Mouse (Mus musculus) urinary bladder, adult 18-20 months (tissue): Measurements from ENCODE around the gene Kcnh6.
"Not testable (repeated sequence)": the region's sequence is repeated elsewhere in the genome, so short reads cannot be mapped to it uniquely, and the experiment has no call there.

Experiments
- DNase-seq, 2 experiments: peaks; one replicate each; pipeline ENCODE4 v3.0.0; 2022; ENCODE audit warnings: low spot score in 2 of 2, mixed read lengths in 2 of 2

The Kcnh6 gene

DNA sequence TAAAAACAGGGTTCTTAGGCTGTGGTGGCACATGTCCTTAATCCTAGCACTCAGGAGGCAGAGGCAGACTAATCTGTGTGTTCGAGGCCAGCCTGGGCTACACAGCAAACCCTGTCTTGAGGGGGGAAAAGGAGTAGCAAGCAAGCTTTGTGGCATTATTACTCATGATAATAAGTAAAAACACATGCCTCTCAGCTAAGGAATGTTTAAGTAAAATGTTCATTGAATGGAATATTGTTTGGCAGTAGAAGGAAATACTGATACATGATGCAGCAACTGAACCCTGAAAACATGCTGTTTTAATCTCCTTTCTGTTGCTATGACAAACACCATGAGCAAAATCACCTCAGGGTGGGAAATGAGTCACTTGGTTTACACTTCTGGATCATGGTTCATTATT lies 53.4 kb downstream of the Kcnh6 start:
- DNase-seq: no peak

DNA sequence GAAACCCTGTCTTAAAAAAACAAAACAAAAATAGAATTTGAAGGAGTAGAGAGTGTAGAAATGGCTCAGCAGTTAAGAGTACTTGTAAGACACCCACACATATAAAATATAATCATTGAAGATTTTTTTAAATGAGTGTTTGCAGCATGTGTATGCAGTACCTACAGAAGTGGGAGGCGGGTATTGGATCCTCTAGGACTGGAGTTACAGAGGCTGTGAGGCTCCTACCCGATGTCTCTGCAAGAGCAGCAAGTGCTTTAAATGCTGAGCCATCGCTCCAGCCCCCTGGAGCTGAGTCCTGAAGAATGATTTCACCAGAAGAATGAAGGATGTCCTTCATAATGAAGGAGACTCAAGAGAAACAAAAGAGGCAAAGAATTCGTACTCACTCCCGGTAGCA lies 55.8 kb downstream of the Kcnh6 start:
- DNase-seq: no peak

DNA sequence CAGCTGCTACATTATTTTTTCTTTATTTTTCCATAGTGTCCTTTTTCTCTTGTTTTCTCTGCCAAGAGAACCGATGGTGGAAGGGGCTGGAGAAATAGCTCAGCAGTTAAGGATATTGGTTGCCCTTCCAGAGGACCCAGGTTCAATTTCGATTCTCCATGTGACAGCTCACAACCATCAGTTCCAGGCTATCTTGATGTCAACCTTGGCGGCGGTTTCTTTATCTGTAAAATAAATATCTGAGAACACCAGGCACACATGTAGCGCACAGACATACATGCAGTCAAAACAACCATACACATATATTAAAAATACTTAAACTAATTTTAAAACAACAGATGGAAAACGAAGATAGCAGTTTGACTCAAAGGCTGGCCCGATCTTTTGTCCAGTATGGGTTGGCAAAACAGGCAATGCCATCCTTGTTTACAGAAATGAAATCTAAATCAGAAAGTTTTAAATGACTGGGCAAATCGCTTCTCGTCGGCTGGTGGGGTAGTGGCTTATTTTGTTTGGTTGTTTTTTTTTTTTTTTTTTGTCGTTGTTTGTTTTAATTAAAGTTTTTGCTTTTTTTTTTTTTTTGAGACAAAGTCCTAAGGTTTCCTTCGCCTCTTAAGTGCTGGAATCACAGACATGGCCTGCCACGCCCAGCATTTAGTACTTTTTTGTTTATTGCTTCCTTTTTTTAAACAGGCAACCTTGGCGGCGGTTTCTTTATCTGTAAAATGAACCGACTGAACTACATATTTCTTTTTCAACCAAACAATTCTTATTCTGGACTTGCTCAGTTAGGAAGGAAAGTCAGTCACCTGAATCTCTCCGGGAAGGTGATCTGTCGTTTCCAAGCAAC lies 57.4 kb downstream of the Kcnh6 start:
- no peak for DNase-seq

DNA sequence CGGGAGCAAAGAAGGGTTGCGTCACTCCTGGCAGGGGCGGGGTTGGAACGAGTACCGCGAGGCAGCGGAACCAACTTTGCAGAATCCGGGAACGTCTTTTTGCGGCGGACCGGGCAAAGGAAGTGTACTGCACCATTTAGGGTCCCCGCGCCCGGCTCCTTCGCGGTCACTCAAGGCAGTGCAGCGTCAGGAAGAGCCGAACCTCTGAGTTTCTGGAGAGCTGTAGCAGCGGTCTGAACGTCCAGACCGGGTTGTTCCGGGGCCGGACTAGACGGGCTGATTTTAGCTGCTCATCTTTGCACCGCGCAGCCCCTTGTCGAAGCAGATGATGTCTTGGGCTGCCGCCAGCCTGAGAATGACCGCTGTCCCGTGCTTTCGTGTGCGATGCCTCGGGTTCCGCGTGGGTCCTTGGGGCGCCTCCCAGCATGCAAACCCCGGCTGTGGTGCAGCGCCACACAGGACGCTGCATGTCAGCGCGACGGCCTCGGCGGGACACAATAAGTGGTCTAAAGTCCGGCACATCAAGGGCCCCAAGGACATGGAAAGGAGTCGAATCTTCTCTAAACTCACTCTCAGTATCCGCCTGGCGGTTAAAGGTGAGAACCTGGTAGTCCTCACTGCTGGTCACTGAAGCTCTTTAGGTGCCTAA lies 58.1 kb downstream of the Kcnh6 start, which contains the start of gene Taco1:
Gene Taco1 (plus strand): TSS at position 139 of the 649 bp plus-strand sequence.
- DNase-seq: peak; percentile 94 to 95

DNA sequence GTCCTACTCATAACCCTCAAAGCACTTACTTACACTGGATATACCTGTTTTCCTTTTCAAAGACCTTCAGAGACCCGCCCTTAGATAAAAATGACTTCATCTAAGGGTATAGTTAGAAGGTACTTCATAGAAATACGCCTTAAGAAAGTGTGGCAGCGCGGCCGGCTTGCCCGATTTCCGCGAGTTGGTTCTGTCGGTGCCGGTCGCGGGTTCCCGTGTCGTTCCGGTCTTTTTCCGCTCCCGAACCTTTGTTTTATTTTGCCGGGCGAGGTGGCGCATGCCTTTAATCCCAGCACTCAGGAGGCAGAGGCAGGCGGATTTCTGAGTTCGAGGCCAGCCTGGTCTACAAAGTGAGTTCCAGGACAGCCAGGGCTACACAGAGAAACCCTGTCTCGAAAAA lies 58.7 kb downstream of the Kcnh6 start:
- not testable (repeated sequence) for DNase-seq

DNA sequence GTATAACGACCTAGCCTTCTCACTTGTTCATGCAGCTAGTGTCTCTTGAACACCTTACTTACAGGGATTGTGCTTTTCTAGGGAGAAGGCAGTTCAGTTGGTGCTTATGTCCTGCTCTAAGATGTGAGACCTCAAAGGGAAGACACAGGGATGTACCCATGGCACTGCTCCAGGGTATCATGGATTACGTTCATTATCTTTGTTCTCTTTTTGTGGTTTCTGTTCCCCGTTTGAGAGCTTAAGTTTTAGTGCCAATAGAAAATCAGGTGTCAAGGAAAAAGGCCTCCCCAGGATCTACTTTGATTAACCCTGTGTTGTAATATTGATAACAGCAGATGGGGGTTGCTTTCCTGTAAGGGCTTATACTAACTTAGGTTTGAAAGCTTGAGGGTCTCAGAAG lies 65.8 kb downstream of the Kcnh6 start:
- no peak for DNase-seq

DNA sequence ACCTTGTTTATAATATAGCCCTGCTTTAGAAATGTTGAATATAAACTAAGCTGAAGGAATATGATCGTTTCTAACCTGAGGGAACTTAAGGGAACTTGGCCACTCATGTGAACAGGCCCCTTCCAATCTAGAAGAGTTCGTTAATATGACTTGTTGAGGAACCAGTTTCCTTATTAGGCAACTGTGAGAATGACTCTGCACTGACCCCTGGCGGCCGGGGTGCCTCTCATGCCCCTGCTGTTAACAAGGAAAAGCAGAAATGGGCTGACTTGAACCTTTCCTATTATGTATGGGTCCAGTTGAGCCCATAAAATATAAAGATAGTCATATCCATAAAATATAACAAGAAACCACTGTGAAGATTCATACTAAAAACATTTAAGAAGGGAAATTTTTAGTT lies 68.4 kb downstream of the Kcnh6 start:
- peak; percentile 35 to 61 for DNase-seq
